Mouse (Mus musculus) embryonic facial prominence, embryonic 13.5 days (tissue): ENCODE measurements around the gene Cep72. TPM values are rescaled to one million over a fixed set of nuclear protein-coding genes. Genes with fewer than 3 reads are reported as not detected.
"Not testable (repeated sequence)": the region's sequence is repeated elsewhere in the genome, so short reads cannot be mapped to it uniquely, and the experiment has no call there.

Source experiments
- ATAC-seq: fragments of 200-750 bp; cut with Nextera tagmentation; 2 replicates; pipeline ENCODE4 v1.8.0; 2017; ENCODE audit warnings: low read depth; ENCODE audit not compliant: insufficient number of reproducible peaks, insufficient read depth, low FRiP score, low TSS enrichment
- H3K27ac ChIP-seq: fragments of 300-500 bp; sonication (generic); 2 replicates; pipeline ENCODE4 v1.5.1; 2015; ENCODE audit warnings: moderate library complexity, mild to moderate bottlenecking, inconsistent platforms
- H3K27me3 ChIP-seq: fragments of 300-500 bp; sonication (generic); 2 replicates; pipeline ENCODE4 v1.6.1; 2015; ENCODE audit warnings: mild to moderate bottlenecking, inconsistent platforms
- H3K36me3 ChIP-seq: fragments of 300-500 bp; sonication (generic); 2 replicates; pipeline ENCODE4 v1.6.1; 2015; ENCODE audit warnings: mild to moderate bottlenecking, inconsistent platforms
- H3K4me1 ChIP-seq: fragments of 300-500 bp; sonication (generic); 2 replicates; pipeline ENCODE4 v1.6.1; 2015; ENCODE audit warnings: inconsistent platforms
- H3K4me2 ChIP-seq: fragments of 300-500 bp; sonication (generic); 2 replicates; pipeline ENCODE4 v1.6.1; 2015; ENCODE audit warnings: moderate library complexity, mild to moderate bottlenecking, inconsistent platforms
- H3K4me3 ChIP-seq: fragments of 300-500 bp; sonication (generic); 2 replicates; pipeline ENCODE4 v1.5.1; 2015; ENCODE audit warnings: mild to moderate bottlenecking, inconsistent platforms
- H3K9ac ChIP-seq: fragments of 300-500 bp; sonication (generic); 2 replicates; pipeline ENCODE4 v1.6.1; 2015; ENCODE audit warnings: mild to moderate bottlenecking, inconsistent platforms
- H3K9me3 ChIP-seq: fragments of 300-500 bp; sonication (generic); 2 replicates; pipeline ENCODE4 v1.6.1; 2016; ENCODE audit warnings: inconsistent platforms
- WGBS: fragments of 180-500 bp; shearing (Covaris S2); methylation state at CpG from one replicate; pipeline ENCODE4 v1.1.7; 2015; ENCODE audit warnings: mixed read lengths; 5-methylcytosine and 5-hydroxymethylcytosine counted together
- polyA plus RNA-seq: library from polyadenylated mRNA; unstranded; fragments of >200 nt; fragmentation: Nextera tagmentation; extraction: Ambion mirVana; gene quantifications from 2 replicates; pipeline ENCODE4 v1.2.1, GENCODE M21; 2015

Cep72 gene
- polyA plus RNA-seq, 1 experiment from 2014 or later: 14.6 TPM

DNA sequence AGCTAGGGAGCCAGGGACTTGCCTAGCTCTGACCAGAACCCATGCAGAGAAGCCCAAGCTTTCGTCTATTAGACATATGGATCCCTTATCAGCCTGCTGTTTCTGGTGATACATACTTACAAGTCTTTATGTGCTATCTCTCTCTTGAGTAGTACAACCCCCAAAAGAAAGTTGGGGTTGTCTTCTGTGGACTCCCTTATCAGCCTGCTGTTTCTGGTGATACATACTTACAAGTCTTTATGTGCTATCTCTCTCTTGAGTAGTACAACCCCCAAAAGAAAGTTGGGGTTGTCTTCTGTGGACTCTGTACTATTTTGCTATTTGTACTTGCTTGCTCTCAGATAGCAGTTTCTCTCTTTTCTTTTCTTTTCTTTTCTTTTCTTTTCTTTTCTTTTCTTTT is 9.1 kb upstream of the Cep72 start:
- not testable (repeated sequence) for H3K4me2 ChIP-seq, H3K9me3 ChIP-seq, H3K9ac ChIP-seq, H3K4me3 ChIP-seq, H3K36me3 ChIP-seq, H3K4me1 ChIP-seq, H3K27me3 ChIP-seq, H3K27ac ChIP-seq, ATAC-seq
- 50% methylated on average over 1 of the region's 1 CpGs for WGBS

DNA sequence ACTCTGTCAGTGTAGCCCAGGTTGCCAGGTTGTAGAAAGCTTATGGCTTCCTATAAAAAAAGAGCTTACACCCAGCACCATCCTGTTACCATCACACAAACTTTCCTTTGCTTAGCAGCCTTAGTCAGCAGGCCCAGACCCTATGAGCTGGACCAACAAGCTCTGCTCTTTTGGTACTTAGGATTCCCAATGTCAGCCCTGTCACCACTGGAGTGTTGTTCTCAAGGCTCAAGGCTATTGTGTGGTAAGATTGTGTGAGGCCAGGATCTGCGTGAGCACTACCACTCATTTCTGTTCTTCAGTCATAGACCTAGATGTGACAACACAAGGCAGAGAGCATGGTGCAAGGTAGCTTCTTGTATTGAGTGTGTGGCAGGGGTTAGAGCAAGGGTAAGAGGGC is 4.5 kb upstream of the Cep72 start:
- WGBS: 82% methylated on average over 1 of the region's 1 CpGs
- Histone ChIP-seq H3K4me2 (no peak overlapping the region), H3K4me3 (no peak overlapping the region), H3K36me3 (no peaks in the 10 kb centered on the region), H3K9me3 (no peaks in the 10 kb centered on the region), H3K9ac (no peak overlapping the region), H3K27ac (no peak overlapping the region), H3K4me1 (no peaks in the 10 kb centered on the region), H3K27me3 (0 out of 2 replicates have a peak, but pooled peaks cover 5% of the 10 kb centered on the region)
- ATAC-seq: no peak

DNA sequence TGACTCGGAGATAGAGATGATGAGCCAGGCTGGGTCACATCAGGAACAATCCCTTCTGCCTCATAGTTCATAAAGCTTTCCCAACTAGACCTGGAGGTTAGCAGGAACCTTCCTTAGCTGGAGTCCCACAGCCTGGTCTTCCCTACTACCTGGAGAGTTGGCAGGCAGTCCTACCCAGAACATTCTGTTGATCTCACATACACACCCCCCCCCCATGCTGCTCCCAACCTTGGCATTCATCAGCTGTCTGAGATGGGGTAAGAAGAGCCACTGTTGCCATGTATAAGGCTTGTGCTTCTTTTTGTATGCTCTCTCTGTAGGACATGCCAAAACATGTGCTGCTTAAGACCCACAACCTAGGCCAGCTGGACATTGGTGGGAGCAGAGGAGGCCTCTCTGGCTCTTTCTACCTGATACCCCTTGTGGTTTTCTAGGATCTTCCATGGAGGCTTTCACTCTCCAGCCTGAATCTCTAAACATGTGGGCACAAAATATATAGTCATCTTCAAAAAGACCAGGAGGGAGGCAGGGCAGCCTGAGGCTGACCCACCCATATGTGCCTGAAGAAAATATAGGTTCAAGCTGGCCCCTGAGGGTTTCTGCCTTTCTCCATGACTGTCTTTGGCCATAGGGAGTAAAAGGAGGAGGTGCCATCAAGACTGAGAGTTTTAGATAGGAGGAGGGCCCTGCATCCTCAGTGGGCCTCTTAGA is 1.4 kb upstream of the Cep72 start:
- no peak for ATAC-seq
- Histone ChIP-seq H3K9ac (no peak overlapping the region), H3K4me1 (0 out of 2 replicates have a peak, but pooled peaks cover 3% of the 10 kb centered on the region), H3K27ac (no peak overlapping the region), H3K27me3 (0 out of 2 replicates have a peak, but pooled peaks cover 5% of the 10 kb centered on the region), H3K4me2 (no peak overlapping the region), H3K9me3 (no peaks in the 10 kb centered on the region), H3K36me3 (no peaks in the 10 kb centered on the region), H3K4me3 (no peak overlapping the region)
- 80% methylated on average over 1 of the region's 1 CpGs for WGBS

DNA sequence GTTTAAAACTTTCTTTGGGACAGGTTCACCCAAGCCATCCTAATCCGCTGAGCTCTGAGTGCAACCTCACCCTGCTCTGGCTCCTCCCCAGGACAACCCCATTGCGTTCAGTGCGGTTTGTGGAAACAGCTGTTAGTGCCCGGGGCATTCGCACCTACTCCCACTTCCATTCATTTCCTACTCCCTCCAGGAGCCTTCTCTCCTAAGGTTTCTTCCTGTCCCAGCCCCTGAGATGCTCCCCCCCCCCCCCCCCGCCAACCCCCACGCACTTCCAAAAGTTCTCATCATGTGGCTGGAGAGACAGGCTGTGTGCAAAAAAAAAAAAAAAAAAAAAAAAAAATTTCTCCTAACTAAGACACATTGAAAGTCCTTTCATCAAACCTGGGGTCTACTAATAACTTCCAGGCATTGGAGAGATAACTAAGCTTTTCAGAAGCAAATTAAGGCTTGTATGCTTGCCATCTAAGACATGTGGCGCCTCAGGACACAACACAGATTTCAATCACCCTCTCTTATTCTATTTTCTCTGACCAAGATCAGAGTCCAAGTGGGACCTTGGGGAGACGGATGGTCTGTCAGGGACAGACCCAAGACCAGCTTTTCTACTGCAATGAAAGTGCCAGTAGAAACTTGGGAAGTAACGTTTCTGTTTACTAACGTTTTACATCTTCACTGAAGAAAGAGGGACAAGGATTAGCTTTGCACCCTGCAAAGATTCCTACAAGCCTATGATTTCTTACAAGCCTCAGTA is 454 bp upstream of the Cep72 start:
- Histone ChIP-seq H3K27ac (peak overlapping the region; percentile 91), H3K9me3 (no peaks in the 10 kb centered on the region), H3K27me3 (0 out of 2 replicates have a peak, but pooled peaks cover 5% of the 10 kb centered on the region), H3K36me3 (peaks cover 7% of the 10 kb centered on the region), H3K4me1 (0 out of 2 replicates have a peak, but pooled peaks cover 3% of the 10 kb centered on the region), H3K4me3 (peak overlapping the region; percentile 73), H3K4me2 (peak overlapping the region; percentile 60), H3K9ac (peak overlapping the region; percentile 86; the same call in 1 of the 2 replicates)
- 21% methylated on average over 11 of the region's 11 CpGs for WGBS
- no peak for ATAC-seq

DNA sequence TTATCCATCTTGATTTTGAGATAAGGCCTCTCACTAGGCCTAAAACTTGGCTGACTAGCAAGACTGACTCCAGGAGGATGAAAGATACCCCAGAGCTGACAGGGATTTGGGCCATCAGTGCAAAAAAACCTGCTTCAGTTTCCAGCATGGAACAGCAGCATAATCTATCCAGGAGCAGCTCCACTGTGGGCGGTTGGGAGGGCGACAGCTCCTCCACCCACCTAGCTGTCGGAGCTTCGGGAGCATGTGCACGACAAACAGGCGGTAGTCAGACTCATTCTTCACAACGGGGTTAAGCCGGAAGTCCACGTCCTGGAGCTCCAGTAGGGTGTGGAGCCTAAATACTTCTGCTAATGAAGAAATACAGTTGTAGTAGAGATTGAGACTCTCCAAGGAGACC is 4.0 kb downstream of the Cep72 start:
- H3K4me2 ChIP-seq: no peak overlapping the region
- no peaks in the 10 kb centered on the region for H3K9me3 ChIP-seq
- peaks cover 26% of the 10 kb centered on the region for H3K36me3 ChIP-seq
- no peak overlapping the region for H3K4me3 ChIP-seq
- H3K27ac ChIP-seq: no peak overlapping the region
- 0 out of 2 replicates have a peak, but pooled peaks cover 3% of the 10 kb centered on the region for H3K4me1 ChIP-seq
- no peaks in the 10 kb centered on the region for H3K27me3 ChIP-seq
- WGBS: 94% methylated on average over 9 of the region's 9 CpGs
- ATAC-seq: no peak
- H3K9ac ChIP-seq: no peak overlapping the region

DNA sequence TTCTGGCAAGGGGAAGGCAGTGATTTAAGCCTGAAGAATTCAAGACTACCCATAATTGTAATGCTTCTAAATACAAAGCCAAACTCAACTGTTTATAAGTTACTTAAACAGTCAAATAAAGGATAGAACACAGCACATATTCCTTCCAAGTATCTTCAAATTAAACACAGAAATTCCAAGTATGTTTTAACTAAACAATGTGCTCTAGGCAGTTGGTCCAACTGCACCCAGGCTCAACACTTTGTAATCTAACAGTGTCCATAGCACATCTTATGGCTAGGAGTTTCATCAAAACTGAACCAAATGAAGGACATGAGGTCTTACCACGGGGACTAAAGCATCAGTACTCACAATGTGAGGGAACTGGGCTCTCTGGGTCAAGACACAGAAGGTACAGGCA is 5.9 kb downstream of the Cep72 start:
- Histone ChIP-seq H3K36me3 (peaks cover 41% of the 10 kb centered on the region), H3K27ac (no peak overlapping the region), H3K27me3 (no peaks in the 10 kb centered on the region), H3K4me1 (0 out of 2 replicates have a peak, but pooled peaks cover 3% of the 10 kb centered on the region), H3K4me2 (no peak overlapping the region), H3K4me3 (no peak overlapping the region), H3K9ac (no peak overlapping the region), H3K9me3 (no peaks in the 10 kb centered on the region)
- 91% methylated on average over 1 of the region's 1 CpGs for WGBS
- no peak for ATAC-seq

DNA sequence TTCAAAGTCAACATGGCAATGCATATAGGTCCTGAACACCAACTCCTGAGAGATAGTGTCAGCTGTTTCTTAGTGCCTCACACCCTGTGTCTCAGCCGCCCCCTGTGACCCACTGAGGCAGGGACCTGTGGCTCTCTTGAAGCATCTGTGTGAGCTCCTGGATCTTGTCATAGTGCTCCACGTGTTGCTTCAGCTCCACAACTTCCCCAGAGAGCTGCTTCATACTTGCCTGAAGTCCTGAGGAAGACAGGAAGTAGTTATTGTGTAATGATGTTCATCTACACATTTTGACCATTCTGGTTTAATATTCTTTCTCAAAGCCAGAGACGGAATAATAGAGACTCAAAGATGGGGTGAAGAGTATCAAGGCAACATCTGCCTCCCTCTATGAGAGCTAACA is 22.2 kb downstream of the Cep72 start:
- Histone ChIP-seq H3K9ac (no peak overlapping the region), H3K27ac (no peak overlapping the region), H3K9me3 (no peaks in the 10 kb centered on the region), H3K4me1 (no peaks in the 10 kb centered on the region), H3K27me3 (no peaks in the 10 kb centered on the region), H3K36me3 (peaks cover 74% of the 10 kb centered on the region), H3K4me2 (no peak overlapping the region), H3K4me3 (no peak overlapping the region)
- 83% methylated on average over 3 of the region's 3 CpGs for WGBS
- no peak for ATAC-seq

DNA sequence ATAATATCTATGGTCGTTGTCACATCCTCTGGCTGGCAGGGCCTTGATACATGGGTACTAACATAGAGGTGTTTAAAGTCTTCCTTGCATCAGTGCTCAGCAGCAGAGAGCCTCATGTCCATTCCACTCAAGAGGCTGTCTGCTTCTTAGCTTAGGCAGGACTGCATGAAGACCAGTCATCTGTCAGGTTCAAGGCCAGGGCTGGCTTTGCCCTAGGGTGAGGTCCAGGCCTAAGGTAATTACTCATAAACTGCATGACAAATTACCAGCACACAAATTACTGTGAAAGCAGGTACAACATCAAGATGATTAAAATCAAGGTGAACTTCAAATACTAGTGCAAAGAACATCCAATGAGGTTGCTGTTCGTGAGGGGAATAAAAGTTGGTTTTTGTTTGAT is 26.3 kb downstream of the Cep72 start:
- no peaks in the 10 kb centered on the region for H3K9me3 ChIP-seq
- no peaks in the 10 kb centered on the region for H3K4me1 ChIP-seq
- no peaks in the 10 kb centered on the region for H3K27me3 ChIP-seq
- H3K27ac ChIP-seq: no peak overlapping the region
- no peak for ATAC-seq
- 91% methylated on average over 2 of the region's 2 CpGs for WGBS
- peaks cover 43% of the 10 kb centered on the region for H3K36me3 ChIP-seq
- H3K4me3 ChIP-seq: no peak overlapping the region
- H3K9ac ChIP-seq: no peak overlapping the region
- no peak overlapping the region for H3K4me2 ChIP-seq

DNA sequence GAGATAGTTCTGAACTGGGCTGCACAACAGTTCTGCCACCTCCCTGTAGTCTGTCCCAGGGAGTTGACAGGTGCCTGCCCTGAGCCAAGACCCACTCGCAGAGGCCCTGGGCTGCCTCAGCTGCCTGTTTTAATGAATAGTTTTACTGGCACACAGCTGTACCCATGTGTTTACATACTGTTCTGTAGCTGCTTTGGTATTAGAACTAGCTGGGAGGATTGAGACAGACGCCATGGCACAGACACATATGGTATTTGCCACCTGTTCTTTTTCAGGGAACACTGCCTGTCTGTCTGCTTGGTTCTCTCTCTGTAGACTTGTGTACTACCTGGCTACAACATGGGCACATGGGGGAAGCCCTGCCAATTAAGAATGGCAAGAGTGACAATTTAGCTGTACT is 27.3 kb downstream of the Cep72 start:
- no peak for ATAC-seq
- no peaks in the 10 kb centered on the region for H3K9me3 ChIP-seq
- 81% methylated on average over 2 of the region's 2 CpGs for WGBS
- no peaks in the 10 kb centered on the region for H3K27me3 ChIP-seq
- no peak overlapping the region for H3K4me3 ChIP-seq
- no peaks in the 10 kb centered on the region for H3K4me1 ChIP-seq
- no peak overlapping the region for H3K4me2 ChIP-seq
- H3K9ac ChIP-seq: no peak overlapping the region
- H3K27ac ChIP-seq: no peak overlapping the region
- H3K36me3 ChIP-seq: peaks cover 33% of the 10 kb centered on the region

DNA sequence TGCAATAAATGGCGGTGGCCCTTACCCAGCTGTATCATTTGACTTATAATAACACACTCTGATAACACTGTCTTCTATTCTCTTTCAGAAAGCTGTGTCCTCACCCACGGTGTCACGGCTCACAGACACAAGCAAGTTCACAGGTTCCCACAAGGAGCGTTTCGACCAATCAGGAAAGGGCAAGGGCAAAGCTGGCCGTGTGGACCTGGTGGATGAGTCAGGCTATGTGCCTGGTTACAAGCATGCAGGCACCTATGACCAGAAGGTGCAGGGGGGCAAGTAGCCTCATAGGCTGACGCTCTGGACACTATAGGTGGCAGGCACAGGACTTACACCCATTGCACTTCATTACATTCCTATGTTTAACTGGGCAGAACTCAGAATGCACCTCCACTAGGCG is 31.0 kb downstream of the Cep72 start:
- no peak overlapping the region for H3K9ac ChIP-seq
- H3K27me3 ChIP-seq: no peaks in the 10 kb centered on the region
- no peak for ATAC-seq
- no peak overlapping the region for H3K4me2 ChIP-seq
- 0 out of 2 replicates have a peak, but pooled peaks cover 7% of the 10 kb centered on the region for H3K36me3 ChIP-seq
- H3K4me1 ChIP-seq: no peaks in the 10 kb centered on the region
- no peak overlapping the region for H3K4me3 ChIP-seq
- no peaks in the 10 kb centered on the region for H3K9me3 ChIP-seq
- no peak overlapping the region for H3K27ac ChIP-seq
- 87% methylated on average over 8 of the region's 8 CpGs for WGBS

DNA sequence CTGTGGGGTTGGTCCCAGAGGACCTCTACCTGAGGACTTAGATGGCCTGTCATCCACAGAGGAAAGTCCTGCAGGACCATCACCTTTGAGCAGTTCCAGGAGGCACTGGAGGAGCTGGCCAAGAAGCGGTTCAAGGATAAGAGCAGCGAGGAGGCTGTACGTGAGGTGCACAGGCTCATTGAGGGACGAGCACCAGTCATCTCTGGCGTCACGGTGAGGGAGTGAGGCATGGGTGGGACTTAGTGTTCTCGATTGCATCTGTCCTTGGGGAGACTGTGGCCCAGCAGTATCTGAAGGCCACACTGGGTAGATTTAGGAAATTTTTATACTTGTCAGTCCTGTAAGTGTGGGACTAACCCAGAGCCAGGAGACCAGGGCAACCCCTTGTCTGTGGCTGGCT is 31.4 kb downstream of the Cep72 start:
- Histone ChIP-seq H3K27ac (no peak overlapping the region), H3K36me3 (0 out of 2 replicates have a peak, but pooled peaks cover 3% of the 10 kb centered on the region), H3K9ac (no peak overlapping the region), H3K4me1 (no peaks in the 10 kb centered on the region), H3K9me3 (no peaks in the 10 kb centered on the region), H3K4me2 (no peak overlapping the region), H3K27me3 (no peaks in the 10 kb centered on the region), H3K4me3 (no peak overlapping the region)
- no peak for ATAC-seq
- WGBS: 83% methylated on average over 7 of the region's 7 CpGs

DNA sequence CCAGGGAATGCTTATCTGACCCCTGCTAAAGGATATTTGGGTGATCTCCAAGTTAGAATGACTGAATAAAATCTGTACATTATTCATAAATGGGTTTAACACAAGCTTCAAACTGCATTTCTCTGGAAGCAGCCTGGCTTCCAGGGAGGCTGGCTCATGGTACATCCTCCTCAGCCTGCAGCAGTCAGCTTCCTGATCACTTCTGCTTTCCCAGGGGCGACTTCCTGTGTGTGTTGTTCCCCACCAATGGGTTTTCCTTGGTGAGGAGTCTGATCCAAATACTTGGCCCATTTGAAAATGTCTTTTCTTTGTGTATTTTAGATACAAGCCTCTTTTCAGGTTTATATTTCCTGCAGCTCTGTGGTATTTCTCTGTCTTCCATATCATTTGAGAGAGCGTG is 33.1 kb downstream of the Cep72 start:
- Histone ChIP-seq H3K4me3 (no peak overlapping the region), H3K9me3 (no peaks in the 10 kb centered on the region), H3K4me2 (no peak overlapping the region), H3K36me3 (no peaks in the 10 kb centered on the region), H3K9ac (no peak overlapping the region), H3K4me1 (no peaks in the 10 kb centered on the region), H3K27me3 (no peaks in the 10 kb centered on the region), H3K27ac (no peak overlapping the region)
- 73% methylated on average over 2 of the region's 2 CpGs for WGBS
- ATAC-seq: no peak
